In genomic region chr7:46226253-46226652, GRCm38 (mm10) we compare ENCODE assay signal across 8 mouse cellular contexts. TPM values are rescaled to one million over a fixed set of nuclear protein-coding genes. Genes with fewer than 3 reads are reported as not detected.
DNase-seq lines count a peak whose midpoint lies in the region; ATAC-seq and TF ChIP-seq lines count a peak whose summit lies in the region.

No protein-coding gene starts in this region.

- intact Hi-C loops in heart, postnatal 36 days (cut with DNase I) = loop anchor here (2.0 kb wide), 1 partner anchor 129 kb away; no protein-coding TSS in a partner anchor

- peak; percentile 70 for TF ChIP-seq CTCF in midbrain, postnatal 0 days (IDR thresholded peaks at IDR 0.05)

- H3K9ac ChIP-seq in heart, embryonic 12.5 days = no peak overlapping the region
- H3K9ac ChIP-seq in midbrain, postnatal 0 days (replicated peaks; ENCODE audit: low read length, poor library complexity, severe bottlenecking) = no peak overlapping the region

- no peaks in the 10 kb centered on the region for H3K9me3 ChIP-seq in heart, embryonic 12.5 days (replicated peaks)
- H3K9me3 ChIP-seq in midbrain, postnatal 0 days (ENCODE audit: low read length) = no peaks in the 10 kb centered on the region

- no peak overlapping the region for H3K4me3 ChIP-seq in heart, embryonic 12.5 days
- H3K4me3 ChIP-seq in midbrain, postnatal 0 days (ENCODE audit: low read depth, low read length) = no peak overlapping the region

- H3K4me2 ChIP-seq in heart, embryonic 12.5 days = no peak overlapping the region
- H3K4me2 ChIP-seq in midbrain, postnatal 0 days (ENCODE audit: low read depth, low read length, poor library complexity, severe bottlenecking) = no peak overlapping the region

- no peaks in the 10 kb centered on the region for H3K36me3 ChIP-seq in heart, embryonic 12.5 days
- no peaks in the 10 kb centered on the region for H3K36me3 ChIP-seq in midbrain, postnatal 0 days (ENCODE audit: insufficient read depth, low read length)

- H3K27ac ChIP-seq in heart, embryonic 12.5 days (ENCODE audit: poor library complexity, severe bottlenecking) = no peak overlapping the region
- H3K27ac ChIP-seq in midbrain, postnatal 0 days (ENCODE audit: low read depth, low read length) = no peak overlapping the region

- peaks cover 4% of the 10 kb centered on the region; the same call in 1 of the 2 replicates for H3K27me3 ChIP-seq in heart, embryonic 12.5 days (replicated peaks)
- no peaks in the 10 kb centered on the region for H3K27me3 ChIP-seq in midbrain, postnatal 0 days (ENCODE audit: insufficient read depth, low read length)

- 0 out of 2 replicates have a peak, but pooled peaks cover 4% of the 10 kb centered on the region for H3K4me1 ChIP-seq in heart, embryonic 12.5 days (replicated peaks)
- H3K4me1 ChIP-seq in midbrain, postnatal 0 days (ENCODE audit: insufficient read depth, low read length) = no peaks in the 10 kb centered on the region

- no peak for ATAC-seq in heart, embryonic 12.5 days (ENCODE audit: insufficient number of reproducible peaks, low FRiP score)
- ATAC-seq in midbrain, postnatal 0 days (ENCODE audit: low FRiP score) = no peak

- WGBS in heart, embryonic 12.5 days = 24% methylated on average over 7 of the region's 7 CpGs
- WGBS in midbrain, postnatal 0 days = 29% methylated on average over 7 of the region's 7 CpGs

- peak; percentile 12 to 38 for DNase-seq in heart, postnatal 36 days
- DNase-seq in CD8-positive naive resting alpha-beta T cell, adult 2 months (ENCODE audit: low read depth in 2 of 2, low spot score in 2 of 2) = peak; percentile 39 to 41
- peak; percentile 20 for DNase-seq in c-Kit-positive CD71-positive TER-119-negative erythroid progenitor cells, embryonic 14.5 days (ENCODE audit: low read depth)
- peak; percentile 58 for DNase-seq in forelimb bud, embryonic 11.5 days (ENCODE audit: low read depth, low spot score)
- peak; percentile 44 to 52 for DNase-seq in layer of hippocampus, postnatal 14 days (ENCODE audit: low spot score in 2 of 2)
- peak; percentile 45 for DNase-seq in midbrain, postnatal 0 days (ENCODE audit: low spot score)
- peak; percentile 21 to 24 for DNase-seq in urinary bladder, postnatal 36 days (ENCODE audit: low spot score in 2 of 2)

RNA-seq across cellular contexts. Expression of gene Ush1c, which starts 12.1 kb away (rescaled TPM):
- 1 to 10 TPM; 5.8 to 7.4 TPM for total RNA-seq in heart, postnatal 36 days (2021)
- polyA plus RNA-seq in heart, embryonic 12.5 days (2016; fragmentation: Nextera tagmentation; extraction: Ambion mirVana) = 2.3 and 2.4 TPM in 2 replicates
- total RNA-seq in layer of hippocampus, postnatal 14 days (2021) = not detected
- 0.44 and 0.85 TPM in 2 replicates for total RNA-seq in midbrain, postnatal 0 days (2014; rRNA removed)
- polyA plus RNA-seq in midbrain, postnatal 0 days (2015; fragmentation: Nextera tagmentation; extraction: Ambion mirVana) = 1.7 and 1.8 TPM in 2 replicates

RNA-seq across cellular contexts. Expression of gene Otog, which starts 14.5 kb away (rescaled TPM):
- total RNA-seq in heart, postnatal 36 days (2021) = under 1 TPM in 1 of 2 experiments, not detected in 1; 0.06 TPM
- polyA plus RNA-seq in heart, embryonic 12.5 days (2016; fragmentation: Nextera tagmentation; extraction: Ambion mirVana) = not detected in 2 replicates
- total RNA-seq in layer of hippocampus, postnatal 14 days (2021) = under 1 TPM; 0.10 to 0.12 TPM
- total RNA-seq in midbrain, postnatal 0 days (2014; rRNA removed) = 0.11 and 0.28 TPM in 2 replicates
- polyA plus RNA-seq in midbrain, postnatal 0 days (2015; fragmentation: Nextera tagmentation; extraction: Ambion mirVana) = 0.01 and 0.07 TPM in 2 replicates

RNA-seq across cellular contexts. Expression of gene Abcc8, which starts 46.4 kb away (rescaled TPM):
- total RNA-seq in heart, postnatal 36 days (2021) = 10 to 100 TPM; 47.4 to 53.7 TPM
- polyA plus RNA-seq in heart, embryonic 12.5 days (2016; fragmentation: Nextera tagmentation; extraction: Ambion mirVana) = 6.2 and 7.0 TPM in 2 replicates
- total RNA-seq in layer of hippocampus, postnatal 14 days (2021) = 10 to 100 TPM; 42.7 to 50.9 TPM
- total RNA-seq in midbrain, postnatal 0 days (2014; rRNA removed) = 13.1 and 18.7 TPM in 2 replicates
- 7.2 and 9.6 TPM in 2 replicates for polyA plus RNA-seq in midbrain, postnatal 0 days (2015; fragmentation: Nextera tagmentation; extraction: Ambion mirVana)
